Mouse (Mus musculus): ENCODE measurements at regions not wholly inside any gene's neighbourhood (a gene's known extent, or its start where the extent isn't known, plus 50 kb on each side); places are given as distances from the start of the nearest gene placed in this dataset.

DNA sequence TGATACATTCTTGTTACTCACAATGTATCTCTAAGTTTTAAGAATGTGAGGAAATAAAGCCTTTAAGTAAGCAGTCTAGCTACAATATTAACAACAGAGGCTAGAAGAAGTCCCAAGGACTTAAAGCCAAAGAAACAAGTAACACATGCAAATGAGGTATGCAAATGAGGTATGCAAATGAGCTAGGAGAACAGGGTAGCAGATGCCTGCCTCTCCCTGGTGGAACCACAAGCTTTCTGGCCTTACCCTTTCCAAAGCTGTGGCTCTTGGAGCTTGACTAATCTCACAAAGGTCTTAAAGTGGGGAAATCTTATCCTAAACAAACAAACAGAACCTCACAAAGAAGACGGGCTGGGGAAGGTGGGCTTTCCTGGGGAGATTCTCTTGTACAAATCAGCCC, 322.1 kb downstream of the Setd4 start:
- DNase-seq (ENCODE audit: low read depth, low spot score) = no peak

DNA sequence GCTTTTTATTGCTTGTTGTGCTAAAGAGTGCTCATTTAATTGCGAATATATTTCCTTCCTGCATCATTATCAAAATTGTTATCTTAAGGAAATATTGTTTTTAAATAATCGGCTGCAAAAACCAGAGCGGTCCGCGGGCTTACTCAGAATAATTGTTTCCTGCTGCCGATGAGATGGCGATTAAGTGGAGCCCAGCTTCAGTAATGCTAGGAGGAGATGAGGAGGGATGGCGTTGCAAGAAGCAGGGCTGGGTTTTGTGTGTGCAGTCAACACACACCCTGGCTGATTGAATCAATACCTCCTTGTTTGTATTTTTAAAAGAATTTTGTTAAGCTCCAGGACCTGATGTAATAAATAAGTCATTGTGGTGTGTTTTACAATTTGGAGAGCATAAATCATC, 331.2 kb downstream of the Setd4 start:
- no peak for DNase-seq (ENCODE audit: low read depth, low spot score)

DNA sequence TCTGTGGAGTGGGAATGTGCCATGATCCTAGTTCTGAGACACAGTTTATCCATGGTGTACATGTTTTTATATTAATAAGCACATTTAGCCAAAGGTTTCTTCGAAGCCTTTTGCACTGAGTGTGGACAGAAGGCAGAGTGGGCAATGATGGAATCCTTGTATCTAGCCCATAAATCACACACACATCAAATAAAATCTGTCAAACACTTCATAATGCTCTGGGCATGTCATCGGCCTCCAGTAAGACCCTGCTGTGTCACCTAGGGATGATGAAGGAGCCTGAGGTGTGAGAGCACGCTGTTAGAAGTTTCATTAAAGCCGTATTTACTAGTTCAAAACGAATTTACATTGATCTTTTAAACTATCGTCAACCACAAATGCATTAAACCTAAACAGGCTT, 331.7 kb downstream of the Setd4 start:
- no peak for DNase-seq (ENCODE audit: low read depth, low spot score)

DNA sequence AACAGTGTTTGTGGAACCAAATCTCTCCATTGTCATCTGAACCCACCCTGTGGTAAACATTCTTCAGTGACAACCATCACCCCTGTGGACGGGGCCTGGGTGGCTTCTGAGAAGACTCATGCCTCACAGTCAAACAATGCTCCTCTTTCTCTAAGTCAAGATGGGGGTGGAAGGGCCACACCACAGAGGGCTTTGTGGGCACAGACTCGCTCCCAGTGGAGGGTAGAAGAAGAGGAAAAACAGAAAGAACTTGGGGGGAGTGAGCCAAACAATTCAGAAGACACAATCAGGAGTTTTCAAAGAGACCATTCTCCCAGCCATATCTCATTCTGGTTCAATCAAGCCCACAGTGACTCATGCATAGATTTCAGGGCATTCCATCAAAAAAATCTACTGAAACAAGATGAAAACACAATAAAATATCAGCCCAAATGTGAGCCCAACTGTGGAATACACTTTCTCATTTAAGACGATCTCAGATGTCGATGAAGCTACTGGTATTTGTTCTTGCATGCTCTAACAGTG, 339.7 kb downstream of the Setd4 start:
- DNase-seq (ENCODE audit: low read depth, low spot score) = no peak

DNA sequence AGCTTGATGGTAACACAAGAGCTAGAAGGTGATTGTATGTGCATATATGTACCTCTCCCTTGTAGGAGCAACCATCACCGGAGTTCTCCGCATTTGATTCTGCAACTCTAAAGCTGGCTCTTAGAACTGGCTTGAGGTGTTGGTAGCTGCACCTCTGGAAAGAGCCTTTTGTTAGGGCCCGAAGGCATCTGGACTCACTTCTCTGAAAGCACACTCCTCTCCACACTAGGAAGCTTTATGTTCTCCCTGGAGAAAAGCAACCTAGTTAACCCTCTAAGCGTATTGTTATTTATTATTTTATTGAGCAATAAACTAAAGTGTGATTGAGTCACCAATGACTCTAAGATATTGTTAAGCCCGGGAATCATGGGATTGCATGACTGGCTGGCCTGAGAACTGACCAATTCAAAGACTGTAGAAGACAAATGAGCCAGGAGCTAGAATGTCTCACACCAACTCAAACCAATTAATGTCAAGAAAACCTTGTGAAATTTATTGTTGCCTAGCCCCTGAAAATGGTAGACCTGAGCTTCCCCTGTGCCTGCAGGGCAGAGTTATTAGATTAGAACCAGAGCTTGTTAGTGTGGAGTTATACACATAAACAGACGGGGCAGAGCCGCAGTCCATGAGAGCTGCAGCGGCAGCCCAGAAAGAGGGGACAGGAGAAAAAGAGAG, 340.6 kb downstream of the Setd4 start:
- DNase-seq (ENCODE audit: low read depth, low spot score) = no peak

DNA sequence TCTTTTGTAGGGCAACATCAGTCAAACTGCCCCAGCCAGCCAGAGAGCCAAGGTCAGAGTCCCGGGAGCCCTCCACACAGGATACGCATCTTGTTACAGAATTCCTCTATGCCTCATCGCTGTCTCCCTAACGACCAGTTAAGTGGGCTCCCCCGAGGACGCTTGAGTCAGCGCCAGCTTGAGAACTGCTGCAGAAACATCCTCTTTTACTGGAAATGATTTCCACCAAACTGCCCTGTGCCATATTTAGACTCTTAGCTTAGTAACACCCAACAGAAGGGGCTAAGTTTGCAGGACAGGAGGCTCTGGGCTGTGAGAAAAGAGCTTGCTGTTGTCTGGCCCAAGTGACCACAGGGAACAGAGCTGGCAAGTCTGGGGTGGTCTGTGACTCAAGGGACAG, 357.0 kb downstream of the Setd4 start:
- no peak for DNase-seq (ENCODE audit: low read depth, low spot score)

DNA sequence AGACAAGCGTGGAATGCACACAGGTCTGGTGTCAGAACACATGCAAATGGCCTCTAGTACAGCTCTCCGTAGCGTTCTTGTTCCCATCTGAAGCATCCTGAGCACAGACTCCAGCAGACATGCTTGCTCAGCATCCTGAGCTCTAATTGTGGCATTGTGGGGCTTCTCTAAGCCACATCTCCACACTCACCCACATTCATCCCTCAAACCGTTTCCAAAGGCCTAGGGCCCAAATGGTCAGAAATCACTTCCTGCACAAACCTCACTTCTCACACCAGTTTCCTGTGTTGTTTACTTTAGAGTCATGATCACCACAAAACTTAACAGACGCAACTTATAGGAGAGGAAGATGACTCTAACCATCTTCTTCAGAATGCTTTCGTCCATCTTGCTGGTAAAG, 358.1 kb downstream of the Setd4 start:
- DNase-seq (ENCODE audit: low read depth, low spot score) = no peak

DNA sequence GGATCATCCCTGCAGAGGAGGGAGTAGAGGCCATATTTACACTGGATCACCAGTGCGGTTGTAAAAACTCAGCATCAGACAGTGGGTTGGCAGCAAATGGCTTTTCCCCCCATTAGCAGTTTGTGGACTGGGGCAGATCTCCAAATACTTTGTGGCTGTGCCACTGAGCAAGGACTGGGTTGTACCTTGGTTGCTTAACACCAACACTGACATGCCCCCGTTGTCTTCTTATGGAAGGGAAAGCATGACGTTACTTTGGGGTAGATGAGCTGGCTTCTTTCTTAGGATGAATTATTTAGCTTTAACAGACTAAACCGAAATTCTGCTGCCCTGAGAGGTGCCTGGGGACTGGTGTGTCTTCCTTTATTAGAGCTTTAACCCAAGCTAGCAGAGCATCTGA, 365.0 kb downstream of the Setd4 start:
- DNase-seq (ENCODE audit: low read depth, low spot score) = no peak

DNA sequence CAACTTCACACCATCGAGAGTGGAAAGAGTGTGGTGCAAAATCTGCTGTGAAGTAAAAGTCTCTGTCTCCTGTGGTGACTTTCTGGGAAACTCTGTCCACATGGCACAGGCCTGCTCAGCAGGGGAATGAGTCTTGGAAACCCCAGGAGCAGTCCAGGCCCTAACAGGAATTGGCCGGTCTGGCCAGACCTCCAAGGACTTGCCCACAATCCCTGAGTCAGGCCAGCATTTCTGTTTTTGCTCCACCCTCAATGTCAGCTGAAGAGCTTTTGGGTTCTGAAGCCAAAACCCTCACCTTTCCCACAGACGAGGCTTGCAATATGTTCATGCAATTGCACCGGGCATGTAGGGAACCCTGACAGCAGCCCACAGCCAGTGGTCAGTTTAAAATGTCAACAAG, 365.5 kb downstream of the Setd4 start:
- no peak for DNase-seq (ENCODE audit: low read depth, low spot score)

DNA sequence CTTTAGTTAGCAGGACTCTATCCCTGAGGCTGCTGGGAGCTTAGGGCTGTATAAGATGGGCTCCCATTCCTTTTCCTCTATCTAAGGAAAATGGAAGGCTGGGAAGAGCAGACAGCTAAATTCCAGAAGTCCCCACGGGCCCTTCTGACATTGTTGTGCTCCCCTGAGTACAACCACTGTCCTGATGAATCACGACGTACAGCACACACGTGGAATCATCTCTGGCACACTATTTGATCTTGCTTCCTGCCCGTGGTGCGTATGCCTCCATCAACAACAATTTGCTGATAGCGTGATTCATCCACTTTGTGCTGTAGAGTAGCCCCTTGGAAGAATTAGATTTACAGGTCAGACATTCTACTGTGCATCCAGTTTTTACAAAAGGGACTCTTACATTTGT, 378.2 kb downstream of the Setd4 start:
- no peak for DNase-seq (ENCODE audit: low read depth, low spot score)

DNA sequence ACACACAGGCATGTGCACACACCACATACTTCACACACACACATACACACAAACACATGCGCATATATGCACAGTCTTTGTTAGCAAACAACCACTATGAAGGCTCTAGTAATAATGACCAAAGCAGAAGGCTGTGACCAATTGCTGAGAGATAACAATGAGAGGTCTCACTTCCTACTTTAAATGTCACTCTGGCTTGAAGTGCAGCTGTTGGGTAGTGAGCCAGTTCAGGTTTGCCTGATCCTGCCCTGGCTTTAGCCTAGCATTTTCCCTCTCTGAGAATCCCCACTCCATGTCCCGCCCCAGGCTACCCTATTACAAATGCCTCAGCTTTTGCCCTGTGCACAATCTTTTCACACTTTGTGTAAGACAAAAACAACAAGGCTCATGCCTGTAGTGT, 378.7 kb downstream of the Setd4 start:
- no peak for DNase-seq (ENCODE audit: low read depth, low spot score)

DNA sequence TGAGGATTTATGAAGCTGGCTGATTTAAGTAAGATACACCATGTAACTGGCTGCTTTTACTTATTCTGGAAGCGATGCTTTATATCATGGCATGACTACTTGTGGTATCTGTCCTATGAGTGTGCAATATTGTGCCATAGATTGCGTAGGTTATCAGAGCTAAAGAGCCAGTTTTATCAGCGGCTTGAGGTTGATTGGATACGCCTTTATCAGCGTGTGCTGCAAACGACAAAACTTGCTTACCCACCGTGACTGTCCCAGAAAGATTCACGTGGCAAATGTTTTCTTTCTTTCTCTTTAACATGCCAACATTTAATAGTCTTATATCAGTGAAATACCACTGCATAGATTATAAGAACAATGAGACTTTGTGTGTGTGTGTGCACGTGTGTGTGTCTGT, 384.1 kb downstream of the Setd4 start:
- DNase-seq (ENCODE audit: low read depth, low spot score) = no peak

DNA sequence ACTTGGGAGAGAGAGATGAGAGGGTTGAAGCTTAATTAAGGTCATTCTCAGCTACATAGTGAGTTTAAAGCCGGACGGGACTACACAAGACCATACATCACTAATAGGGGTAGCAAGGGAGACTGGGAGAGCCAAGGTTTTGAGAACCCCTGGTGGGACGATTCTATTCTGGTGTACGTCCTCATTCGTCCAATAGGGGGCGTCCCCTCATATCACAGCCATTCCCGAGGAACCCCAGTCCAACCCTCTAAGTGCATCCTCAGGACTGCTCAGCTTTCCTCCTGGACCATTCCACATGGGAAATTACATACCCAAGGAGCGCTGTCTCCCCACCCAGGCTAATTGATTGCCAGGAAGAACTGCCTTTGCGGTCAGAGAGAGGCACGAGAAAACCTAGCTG, 385.5 kb downstream of the Setd4 start:
- no peak for DNase-seq (ENCODE audit: low read depth, low spot score)

DNA sequence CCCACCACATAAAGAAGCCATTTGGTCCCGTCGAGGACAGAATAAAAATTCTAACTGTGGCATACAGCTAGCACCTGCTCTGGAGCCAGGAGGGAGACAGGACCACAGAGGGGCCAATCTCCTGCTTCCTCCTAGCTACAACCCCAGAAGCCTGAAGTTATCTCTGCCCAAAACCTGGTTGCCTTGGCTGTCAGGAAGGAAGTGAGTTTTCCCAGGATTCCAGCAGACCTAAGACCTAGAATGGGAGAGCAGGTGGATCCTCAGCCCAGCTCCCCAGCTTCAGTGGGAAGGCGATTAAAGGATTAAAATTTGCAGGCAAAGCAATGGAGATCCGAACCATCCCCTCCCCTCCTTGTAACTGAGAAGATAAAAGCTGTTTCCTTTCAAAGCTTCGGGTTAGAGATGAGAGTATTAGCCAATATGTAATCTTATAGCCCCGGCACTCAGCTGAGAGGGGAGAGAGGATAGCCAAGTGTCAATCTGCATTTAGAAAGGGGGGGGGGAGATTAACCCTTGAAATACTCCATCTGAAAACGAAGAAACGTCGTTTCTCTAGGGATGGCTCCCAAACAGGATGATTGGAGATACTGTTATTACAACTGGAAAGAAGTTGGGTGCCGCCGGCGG, 386.1 kb downstream of the Setd4 start:
- DNase-seq (ENCODE audit: low read depth, low spot score) = no peak

DNA sequence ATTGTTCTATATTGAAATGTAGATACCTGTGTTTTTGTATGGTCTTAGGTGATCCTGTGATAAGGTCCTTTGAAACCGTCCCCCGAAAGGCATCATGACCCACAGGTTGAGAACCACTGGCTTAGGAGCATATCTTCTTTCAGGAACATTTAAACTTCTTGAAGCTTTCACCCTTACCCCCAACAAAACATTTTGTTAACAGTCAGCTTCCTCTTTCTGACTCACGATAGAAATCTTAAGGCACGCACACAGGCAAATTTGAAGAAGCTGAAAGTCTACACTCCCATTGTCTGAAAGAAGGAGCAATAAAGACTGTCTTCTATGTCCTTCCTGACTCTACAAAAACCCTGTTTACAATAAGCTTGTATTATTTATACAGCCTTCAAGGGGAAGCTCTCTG, 388.2 kb downstream of the Setd4 start:
- DNase-seq (ENCODE audit: low read depth, low spot score) = no peak

DNA sequence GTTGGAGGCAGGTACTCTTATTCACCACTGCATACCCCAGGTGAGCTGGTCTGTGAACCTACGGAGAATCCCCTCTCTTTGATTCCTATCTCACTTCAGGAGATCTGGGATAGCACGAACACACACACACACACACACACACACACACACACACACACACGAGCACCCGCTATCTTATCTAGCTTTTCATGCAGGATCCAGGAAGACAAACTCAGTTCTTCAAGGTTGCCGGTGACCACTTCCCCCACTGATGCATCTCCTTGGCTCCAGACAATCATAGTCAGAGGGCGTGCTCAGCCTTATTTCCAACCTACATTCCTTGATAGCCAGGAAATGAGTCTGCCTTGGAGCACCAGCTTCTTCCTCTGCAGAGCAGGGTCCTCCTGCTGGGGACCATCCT, 387.7 kb upstream of the Runx1 start:
- no peak for DNase-seq (ENCODE audit: low read depth, low spot score)

DNA sequence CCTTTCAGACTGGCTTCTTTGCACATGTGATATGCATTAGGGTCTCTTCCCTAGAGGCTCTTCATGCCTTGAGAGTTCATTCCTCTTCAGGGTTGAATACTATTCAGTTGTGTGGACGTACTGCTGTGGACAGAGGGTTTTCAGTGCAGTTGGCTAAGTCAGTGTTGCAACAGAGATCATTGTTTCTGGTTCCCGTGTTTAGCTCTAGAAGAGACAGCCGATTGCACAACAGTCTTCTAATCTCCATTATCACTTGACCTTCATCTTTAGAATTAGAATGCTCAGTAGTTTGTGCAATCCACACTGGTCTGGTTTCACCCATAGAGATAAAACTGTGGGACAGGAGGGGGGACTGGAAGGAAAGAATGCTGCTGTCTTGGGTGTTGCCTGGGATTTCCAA, 381.7 kb upstream of the Runx1 start:
- DNase-seq (ENCODE audit: low read depth, low spot score) = no peak

DNA sequence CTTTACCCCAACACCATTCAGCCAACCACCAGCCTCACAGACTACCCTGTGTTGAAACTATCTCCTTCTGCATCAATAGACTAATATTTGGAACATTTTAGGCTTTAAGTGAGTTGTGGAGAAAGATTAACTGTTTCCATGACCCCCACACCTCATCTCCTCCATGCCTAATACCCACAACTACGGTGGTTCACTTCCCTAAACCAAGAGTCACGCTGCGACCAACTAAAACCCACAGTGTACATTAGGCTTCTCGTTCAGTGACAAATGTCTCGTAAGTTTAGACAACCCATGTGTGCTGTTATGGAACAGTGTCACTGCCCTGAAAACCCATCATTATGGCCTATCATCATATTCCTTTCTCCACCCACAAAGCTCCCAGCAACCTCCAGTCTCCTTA, 381.3 kb upstream of the Runx1 start:
- DNase-seq (ENCODE audit: low read depth, low spot score) = no peak

DNA sequence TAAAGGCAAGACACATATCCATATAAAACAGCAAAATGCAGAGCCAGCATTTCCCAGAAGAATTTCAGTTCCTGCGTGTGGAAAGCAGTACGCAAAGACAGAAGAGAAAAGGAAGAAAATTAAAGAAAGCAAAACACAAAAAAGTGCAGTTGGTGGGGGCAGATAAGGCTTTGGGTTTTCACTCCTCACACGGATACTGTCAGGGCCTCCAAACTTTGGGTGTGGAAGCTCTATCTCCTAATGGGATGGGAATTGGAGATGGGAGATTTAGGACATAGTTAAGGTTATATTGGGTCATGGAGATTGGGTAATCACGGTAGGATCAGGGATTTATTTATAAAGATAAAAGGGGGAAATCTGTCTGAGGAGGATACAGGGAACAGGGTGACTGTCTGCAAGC, 380.4 kb upstream of the Runx1 start:
- DNase-seq (ENCODE audit: low read depth, low spot score) = no peak

DNA sequence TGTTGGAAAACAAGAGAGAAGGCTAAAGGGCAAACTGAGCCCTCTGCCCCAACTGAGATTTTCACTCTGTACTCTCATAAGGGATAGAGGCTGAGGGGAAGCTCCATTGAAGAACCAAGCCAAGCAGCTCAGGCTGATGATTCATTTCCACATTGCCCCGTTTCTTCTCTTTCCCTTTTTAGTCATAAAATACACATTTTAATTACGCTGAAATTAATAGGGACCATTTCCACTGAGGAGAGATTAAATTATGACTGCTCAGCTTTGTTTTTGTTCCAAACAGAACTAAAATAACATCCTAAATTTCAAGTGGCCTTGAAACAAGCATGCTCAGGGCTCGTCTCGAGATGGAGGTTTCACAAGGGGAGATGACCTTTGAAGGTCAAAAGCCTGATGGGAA, 378.7 kb upstream of the Runx1 start:
- no peak for DNase-seq (ENCODE audit: low read depth, low spot score)

DNA sequence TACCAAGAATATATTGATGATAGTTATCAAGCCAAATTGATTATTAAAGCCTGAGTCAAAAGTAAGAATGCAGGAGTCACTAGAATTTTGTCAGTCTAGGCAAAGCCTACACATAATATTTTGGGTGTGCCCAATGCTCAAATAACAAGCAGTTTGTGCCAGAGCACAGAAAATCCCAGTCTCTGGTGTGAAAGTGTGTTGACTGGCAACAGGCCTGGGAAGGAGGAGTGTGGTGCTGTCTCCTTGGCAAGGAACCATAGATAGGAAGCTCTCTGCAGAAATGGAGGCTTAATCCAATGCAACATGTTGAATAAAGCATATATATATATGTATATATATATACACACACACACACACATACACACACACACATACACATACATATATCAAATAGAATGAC, 376.6 kb upstream of the Runx1 start:
- DNase-seq (ENCODE audit: low read depth, low spot score) = no peak

DNA sequence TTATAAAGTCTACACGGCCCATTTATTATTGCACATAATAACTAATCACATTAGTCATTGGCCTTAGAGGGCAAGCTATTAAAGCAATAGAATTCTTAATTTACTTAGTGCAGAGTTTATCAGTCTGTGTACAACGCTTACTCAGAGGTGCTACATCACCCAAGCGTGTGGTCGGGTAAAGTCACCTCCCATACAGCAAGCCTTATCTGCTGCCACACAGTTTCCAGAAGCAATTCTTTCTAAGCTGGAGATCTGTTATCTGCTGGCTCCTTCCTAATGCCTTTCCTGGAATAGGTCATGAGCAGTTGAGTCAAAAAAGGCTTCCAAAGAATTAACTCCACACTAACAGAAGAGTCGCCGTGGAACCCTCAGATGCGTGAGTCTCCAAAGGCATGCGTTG, 371.4 kb upstream of the Runx1 start:
- DNase-seq (ENCODE audit: low read depth, low spot score) = peak; percentile 77

DNA sequence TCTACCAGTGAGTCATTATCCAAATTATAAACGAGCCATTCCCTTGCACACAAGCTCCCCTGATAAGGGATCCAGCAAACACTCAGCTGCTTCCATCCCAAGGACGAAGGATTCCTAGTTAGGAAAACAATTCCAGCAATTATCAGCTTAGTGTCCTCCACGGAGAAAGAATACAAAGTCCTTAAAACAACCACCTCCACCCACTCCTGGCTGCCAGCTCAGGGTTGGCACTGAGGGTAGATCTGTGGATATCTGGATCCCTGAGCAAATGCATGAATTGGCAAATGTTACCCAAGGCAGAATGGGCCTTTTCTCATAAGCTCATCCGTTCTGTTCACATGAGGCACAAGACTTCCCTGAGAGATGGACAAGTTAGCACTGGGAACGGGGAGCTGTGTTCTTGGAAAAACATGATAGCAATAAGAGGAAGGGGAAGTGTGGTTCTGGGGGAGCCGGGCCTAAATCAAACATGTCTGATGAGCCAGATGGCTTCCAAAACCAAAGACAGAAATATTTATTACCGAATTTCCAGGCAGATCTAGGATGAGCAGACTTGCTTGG, 368.1 kb upstream of the Runx1 start:
- no peak for DNase-seq (ENCODE audit: low read depth, low spot score)
